Mouse (Mus musculus): ENCODE measurements at regions not wholly inside any gene's neighbourhood (a gene's known extent, or its start where the extent isn't known, plus 50 kb on each side); places are given as distances from the start of the nearest gene placed in this dataset.

- no peak for ATAC-seq (replicated peaks; ENCODE audit: insufficient number of reproducible peaks, low FRiP score, low TSS enrichment, poor library complexity, severe bottlenecking)
Observed at GRCm38 (mm10) chr5:83890619-83891185, 526.5 kb downstream of the Epha5 start.

- ATAC-seq (replicated peaks; ENCODE audit: insufficient number of reproducible peaks, low FRiP score, low TSS enrichment, poor library complexity, severe bottlenecking) = no peak
Observed at GRCm38 (mm10) chr5:83872052-83872451, 517.1 kb upstream of the Tecrl start.

- ATAC-seq (replicated peaks; ENCODE audit: insufficient number of reproducible peaks, low FRiP score, low TSS enrichment, poor library complexity, severe bottlenecking) = no peak
Observed at GRCm38 (mm10) chr5:83868359-83868758, 513.4 kb upstream of the Tecrl start.

GRCm38 (mm10) chr5:83861674-83862073 is 506.7 kb upstream of the Tecrl start:
- no peak for ATAC-seq (replicated peaks; ENCODE audit: insufficient number of reproducible peaks, low FRiP score, low TSS enrichment, poor library complexity, severe bottlenecking)

GRCm38 (mm10) chr5:83852022-83852421 is 497.0 kb upstream of the Tecrl start:
- ATAC-seq (replicated peaks; ENCODE audit: insufficient number of reproducible peaks, low FRiP score, low TSS enrichment, poor library complexity, severe bottlenecking) = 0 out of 2 replicates have a peak, but pooled peaks have one; percentile 40

- ATAC-seq (replicated peaks; ENCODE audit: insufficient number of reproducible peaks, low FRiP score, low TSS enrichment, poor library complexity, severe bottlenecking) = no peak
Observed at GRCm38 (mm10) chr5:83826561-83826960, 471.6 kb upstream of the Tecrl start.

- ATAC-seq (replicated peaks; ENCODE audit: insufficient number of reproducible peaks, low FRiP score, low TSS enrichment, poor library complexity, severe bottlenecking) = no peak
Observed at GRCm38 (mm10) chr5:83824838-83825466, 470.0 kb upstream of the Tecrl start.

GRCm38 (mm10) chr5:83811309-83811708 is 456.3 kb upstream of the Tecrl start:
- ATAC-seq (replicated peaks; ENCODE audit: insufficient number of reproducible peaks, low FRiP score, low TSS enrichment, poor library complexity, severe bottlenecking) = no peak

- no peak for ATAC-seq (replicated peaks; ENCODE audit: insufficient number of reproducible peaks, low FRiP score, low TSS enrichment, poor library complexity, severe bottlenecking)
Observed at GRCm38 (mm10) chr5:83800028-83800427, 445.0 kb upstream of the Tecrl start.

- no peak for ATAC-seq (replicated peaks; ENCODE audit: insufficient number of reproducible peaks, low FRiP score, low TSS enrichment, poor library complexity, severe bottlenecking)
Observed at GRCm38 (mm10) chr5:83780419-83780818, 425.4 kb upstream of the Tecrl start.

- ATAC-seq (replicated peaks; ENCODE audit: insufficient number of reproducible peaks, low FRiP score, low TSS enrichment, poor library complexity, severe bottlenecking) = no peak
Observed at GRCm38 (mm10) chr5:83778310-83778972, 423.4 kb upstream of the Tecrl start.

- ATAC-seq (replicated peaks; ENCODE audit: insufficient number of reproducible peaks, low FRiP score, low TSS enrichment, poor library complexity, severe bottlenecking) = no peak
Observed at GRCm38 (mm10) chr5:83741913-83742312, 386.9 kb upstream of the Tecrl start.

- no peak for ATAC-seq (replicated peaks; ENCODE audit: insufficient number of reproducible peaks, low FRiP score, low TSS enrichment, poor library complexity, severe bottlenecking)
Observed at GRCm38 (mm10) chr5:83695383-83695782, 340.4 kb upstream of the Tecrl start.

- ATAC-seq (replicated peaks; ENCODE audit: insufficient number of reproducible peaks, low FRiP score, low TSS enrichment, poor library complexity, severe bottlenecking) = no peak
Observed at GRCm38 (mm10) chr5:83692286-83692685, 337.3 kb upstream of the Tecrl start.

- no peak for ATAC-seq (replicated peaks; ENCODE audit: insufficient number of reproducible peaks, low FRiP score, low TSS enrichment, poor library complexity, severe bottlenecking)
Observed at GRCm38 (mm10) chr5:83678373-83678772, 323.4 kb upstream of the Tecrl start.

GRCm38 (mm10) chr5:83659091-83659490 is 304.1 kb upstream of the Tecrl start:
- no peak for ATAC-seq (replicated peaks; ENCODE audit: insufficient number of reproducible peaks, low FRiP score, low TSS enrichment, poor library complexity, severe bottlenecking)

GRCm38 (mm10) chr5:83651329-83651728 is 296.3 kb upstream of the Tecrl start:
- no peak for ATAC-seq (replicated peaks; ENCODE audit: insufficient number of reproducible peaks, low FRiP score, low TSS enrichment, poor library complexity, severe bottlenecking)

GRCm38 (mm10) chr5:83622612-83623374 is 267.8 kb upstream of the Tecrl start:
- ATAC-seq (replicated peaks; ENCODE audit: insufficient number of reproducible peaks, low FRiP score, low TSS enrichment, poor library complexity, severe bottlenecking) = no peak

GRCm38 (mm10) chr5:83610777-83611176 is 255.8 kb upstream of the Tecrl start:
- no peak for ATAC-seq (replicated peaks; ENCODE audit: insufficient number of reproducible peaks, low FRiP score, low TSS enrichment, poor library complexity, severe bottlenecking)

GRCm38 (mm10) chr5:83593289-83593610 is 238.3 kb upstream of the Tecrl start:
- ATAC-seq (replicated peaks; ENCODE audit: insufficient number of reproducible peaks, low FRiP score, low TSS enrichment, poor library complexity, severe bottlenecking) = no peak
